Mouse (Mus musculus): ENCODE measurements at regions not wholly inside any gene's neighbourhood (a gene's known extent, or its start where the extent isn't known, plus 50 kb on each side); places are given as distances from the start of the nearest gene placed in this dataset.

DNA sequence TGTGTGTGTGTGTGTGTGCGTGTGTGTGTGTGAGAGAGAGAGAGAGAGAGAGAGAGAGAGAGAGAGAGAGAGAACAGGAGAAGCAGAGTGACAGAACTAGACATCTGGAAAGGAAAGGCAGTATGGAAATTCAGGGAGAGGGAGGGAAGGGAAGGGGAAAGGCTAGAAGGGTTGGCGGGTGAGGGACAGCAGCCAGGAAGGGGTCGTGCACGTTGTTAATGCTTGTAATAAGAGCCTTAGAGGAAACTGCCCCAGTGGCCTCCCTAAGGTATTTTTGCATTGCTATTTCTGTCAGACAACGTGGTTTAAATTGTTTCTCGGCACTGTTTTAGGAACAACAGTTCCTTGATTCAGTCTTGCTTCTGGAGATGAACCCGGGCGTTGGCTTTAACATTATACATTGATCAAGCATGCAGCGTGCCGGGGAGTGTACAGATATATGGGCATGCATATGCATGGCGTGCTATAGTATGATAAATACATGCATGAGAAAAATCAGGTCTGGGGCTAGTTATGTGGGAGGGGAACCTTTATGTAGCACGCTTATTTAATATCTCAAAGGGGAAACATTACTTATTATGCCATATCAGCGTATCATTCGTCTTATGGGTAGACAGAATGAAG, 52.6 kb upstream of the Ptgfrn start:
- DNase-seq (ENCODE audit: low read depth, low spot score) = peak; percentile 11

DNA sequence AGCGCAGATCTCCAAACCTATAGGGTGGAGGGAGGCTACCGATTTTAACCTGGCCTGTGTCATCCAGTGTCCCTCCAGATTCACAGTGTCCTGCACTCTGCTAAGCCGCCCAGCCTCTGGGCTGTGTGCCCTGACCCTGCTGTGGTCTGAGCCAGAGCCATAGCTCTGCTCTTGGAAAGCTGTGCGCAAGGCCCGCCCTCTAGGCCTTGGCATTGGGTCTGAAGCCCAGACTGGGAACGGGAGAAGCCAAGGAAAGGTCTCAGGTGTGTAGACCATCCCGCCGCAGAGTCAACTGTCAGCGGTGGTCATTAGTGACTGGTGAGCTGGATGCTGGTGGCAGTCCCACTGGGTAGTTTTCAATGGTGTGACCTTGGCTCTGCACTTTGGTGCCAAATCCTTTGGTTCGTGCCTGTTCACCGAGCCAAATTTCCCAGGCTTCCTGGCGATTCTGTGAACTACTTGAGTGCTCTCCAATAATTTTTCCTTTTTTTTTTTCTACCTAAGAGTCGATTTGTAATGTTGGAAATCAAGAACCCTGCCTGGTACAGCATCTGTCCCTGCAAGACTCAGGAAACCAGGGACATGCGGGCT, 52.0 kb upstream of the Ptgfrn start:
- DNase-seq (ENCODE audit: low read depth, low spot score) = peak; percentile 42

DNA sequence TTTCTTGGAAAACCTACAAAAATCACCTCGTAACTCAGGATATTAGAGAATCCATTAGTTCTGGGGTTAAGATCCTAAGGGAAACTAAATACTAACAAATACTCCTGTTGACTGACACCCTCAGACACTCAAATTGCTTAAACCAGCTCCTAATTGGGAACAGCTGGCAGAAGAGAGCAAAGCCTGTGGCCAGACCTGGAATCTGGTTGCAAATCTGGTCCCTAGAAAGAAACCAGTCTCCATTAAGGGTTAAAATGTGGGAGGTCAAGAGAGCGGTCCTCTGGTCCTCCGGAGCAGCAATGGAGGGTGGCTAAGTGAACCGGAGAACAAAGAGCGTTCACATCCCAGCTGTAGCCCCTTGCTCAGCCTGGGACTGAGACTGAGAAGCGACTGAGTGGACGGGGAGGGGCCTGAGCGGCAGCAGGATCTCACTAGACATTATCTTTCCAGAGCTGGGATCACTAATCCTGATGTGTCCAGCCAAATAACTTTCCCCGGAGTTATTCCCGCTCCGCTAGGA, 51.4 kb upstream of the Ptgfrn start:
- peak; percentile 25 for DNase-seq (ENCODE audit: low read depth, low spot score)
